Mouse (Mus musculus): ENCODE data around the gene Eif4b.

GRCm38 (mm10) chr15:102112181-102112580 lies 38.6 kb downstream of the Eif4b start:
- TF ChIP-seq CTCF (IDR thresholded peaks at IDR 0.05) (no peak), EP300 (IDR thresholded peaks at IDR 0.05) (no peak)

Measured in lung, postnatal 0 days (tissue).